Mouse (Mus musculus) myocyte (in vitro differentiated cells): ENCODE measurements around the gene Sdccag8.
A peak's percentile ranks its signal among the peaks of the same experiment; 100 is the strongest.

Experiments used
- E2F4 ChIP-seq: IDR thresholded peaks from one replicate; pipeline ENCODE4 v1.6.1; 2011; ENCODE audit warnings: mild to moderate bottlenecking, control low read depth, moderate library complexity; ENCODE audit not compliant: insufficient read depth
- MYOD1 ChIP-seq, 3 experiments: IDR thresholded peaks; one replicate each; pipeline ENCODE4 v1.6.1; 2011; ENCODE audit warnings: control low read depth in 2 of 3, low read depth in 2 of 3, mild to moderate bottlenecking in 2 of 3, moderate library complexity in 1 of 3; ENCODE audit not compliant: insufficient read length in 2 of 3, control insufficient read depth in 1 of 3
- MYOG ChIP-seq, 3 experiments: IDR thresholded peaks; one replicate each; pipeline ENCODE4 v1.6.1; 2011; ENCODE audit warnings: control low read depth in 2 of 3, low read depth in 2 of 3, mild to moderate bottlenecking in 2 of 3; ENCODE audit not compliant: insufficient read length in 2 of 3, control insufficient read depth in 1 of 3, insufficient read depth in 1 of 3
- POLR2A ChIP-seq: IDR thresholded peaks from one replicate; pipeline ENCODE4 v1.6.1; 2011; ENCODE audit warnings: low read depth, mild to moderate bottlenecking, control low read depth, moderate library complexity; ENCODE audit not compliant: insufficient read length
- POLR2AphosphoS2 ChIP-seq: IDR thresholded peaks from one replicate; pipeline ENCODE4 v1.6.1; 2011; ENCODE audit warnings: low read depth, control low read depth; ENCODE audit not compliant: insufficient read length
- REST ChIP-seq: IDR thresholded peaks from one replicate; pipeline ENCODE4 v1.6.1; 2011; ENCODE audit warnings: mild to moderate bottlenecking, control low read depth, moderate library complexity; ENCODE audit not compliant: insufficient read depth, insufficient read length
- SRF ChIP-seq: IDR thresholded peaks from one replicate; pipeline ENCODE4 v1.6.1; 2011; ENCODE audit warnings: low read depth; ENCODE audit not compliant: control insufficient read depth, insufficient read length
- USF1 ChIP-seq: IDR thresholded peaks from one replicate; pipeline ENCODE4 v1.6.1; 2011; ENCODE audit warnings: low read depth, mild to moderate bottlenecking, control low read depth, moderate library complexity

DNA sequence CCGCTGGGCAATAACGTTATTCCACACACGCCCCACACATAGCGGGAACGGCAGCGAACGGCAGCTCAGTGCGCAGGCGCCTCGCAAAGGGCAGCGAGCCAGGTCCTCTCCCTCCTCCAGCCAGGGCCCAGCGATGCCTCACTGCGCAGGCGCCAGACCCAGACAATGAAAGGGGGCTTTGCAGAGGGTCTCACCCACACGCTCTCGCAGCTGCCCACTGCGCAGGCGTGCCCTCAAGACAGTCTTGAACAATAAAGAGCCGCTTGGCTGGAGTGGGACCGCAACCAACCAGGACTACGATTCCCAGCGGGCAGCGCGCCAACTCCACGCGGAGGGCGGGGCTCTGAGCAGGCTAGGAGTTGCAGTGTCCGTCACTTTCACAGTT lies 432 bp upstream of the Sdccag8 start, which contains the start of gene Cep170:
- TF ChIP-seq MYOD1 (IDR thresholded peaks at IDR 0.05; ENCODE audit: control insufficient read depth in 1 of 3, insufficient read length in 2 of 3, low read depth in 2 of 3) (no peak), E2F4 (no peak), POLR2AphosphoS2 (peak; percentile 73), USF1 (no peak), REST (no peak), MYOG (IDR thresholded peaks at IDR 0.05; ENCODE audit: control insufficient read depth in 1 of 3, insufficient read depth in 1 of 3, insufficient read length in 2 of 3, low read depth in 2 of 3) (peak in 1 of 3 experiments; percentile 24), POLR2A (peak; percentile 78), SRF (no peak)
